Mouse (Mus musculus) cerebellum, postnatal 14 days (tissue): ENCODE results near the gene Tmprss11a.

Experiments used
- DNase-seq, 2 experiments: peaks; one replicate each; pipeline ENCODE4 v3.0.0; 2021; ENCODE audit warnings: mixed read lengths in 2 of 2

The Tmprss11a gene

DNA sequence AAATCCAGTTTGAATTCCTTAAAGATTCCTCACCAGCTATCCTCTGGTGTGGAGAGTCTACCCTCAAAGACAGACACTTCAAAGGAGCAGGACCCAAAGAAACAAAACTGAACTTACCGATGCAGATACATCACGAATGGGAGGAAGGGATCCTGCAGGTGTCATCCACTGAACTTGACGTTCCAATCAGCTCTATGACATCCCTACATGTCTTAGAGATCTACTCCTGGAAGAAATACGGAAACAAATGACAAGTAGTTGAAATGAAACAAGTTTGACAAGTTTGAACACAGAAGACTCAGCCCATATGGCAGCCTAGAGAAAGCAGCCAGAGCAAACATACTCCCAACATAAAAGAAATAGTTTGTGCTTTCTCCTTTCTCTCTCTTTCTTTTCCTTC is at the start of gene Tmprss11a:
TSS of gene Tmprss11a (minus strand) at position 101 of the 400 bp plus-strand sequence.
- DNase-seq, result no peak

DNA sequence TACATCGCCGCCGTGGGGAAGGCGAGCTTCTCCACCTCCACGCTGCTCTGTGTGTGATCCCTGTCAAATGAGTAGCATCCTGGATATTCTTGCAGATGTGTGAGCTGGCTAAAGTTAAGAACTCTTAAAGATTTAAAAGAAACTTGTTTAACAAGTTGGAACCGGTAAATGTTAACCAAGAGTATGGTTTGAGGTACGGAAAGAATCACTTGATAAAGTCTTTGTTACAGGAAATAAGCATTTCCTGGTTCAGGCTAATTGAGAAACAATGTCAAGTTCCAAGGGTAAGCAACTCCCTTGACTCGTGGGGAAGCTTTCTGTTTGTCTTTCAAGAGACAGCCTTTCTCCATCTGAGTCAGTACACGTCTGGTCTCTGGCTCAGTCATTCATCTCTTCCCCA is 49.7 kb upstream of the Tmprss11a start, which contains the start of gene Tmprss11g:
TSS of gene Tmprss11g (minus strand) at position 101 of the 400 bp plus-strand sequence.
- DNase-seq, result no peak

DNA sequence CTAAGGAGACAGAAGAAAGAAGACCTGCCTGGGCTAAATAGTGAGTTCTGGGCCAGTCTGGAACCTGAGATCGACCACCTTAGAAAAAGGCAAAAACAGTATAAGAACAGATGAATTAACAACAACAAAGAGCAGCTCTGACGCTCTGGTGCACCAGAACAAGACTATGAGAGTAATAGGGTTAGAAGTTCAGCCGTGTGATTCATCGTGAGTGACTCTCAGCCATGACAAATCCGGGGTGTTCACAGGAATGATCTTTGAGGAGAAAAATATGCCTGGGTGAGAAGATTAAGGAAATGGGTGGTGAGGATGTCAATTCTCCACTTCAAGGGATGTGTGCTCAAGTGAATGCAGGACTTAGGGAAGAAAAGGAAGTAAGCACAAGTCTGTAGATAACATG is 42.7 kb upstream of the Tmprss11a start:
- DNase-seq, result no peak

DNA sequence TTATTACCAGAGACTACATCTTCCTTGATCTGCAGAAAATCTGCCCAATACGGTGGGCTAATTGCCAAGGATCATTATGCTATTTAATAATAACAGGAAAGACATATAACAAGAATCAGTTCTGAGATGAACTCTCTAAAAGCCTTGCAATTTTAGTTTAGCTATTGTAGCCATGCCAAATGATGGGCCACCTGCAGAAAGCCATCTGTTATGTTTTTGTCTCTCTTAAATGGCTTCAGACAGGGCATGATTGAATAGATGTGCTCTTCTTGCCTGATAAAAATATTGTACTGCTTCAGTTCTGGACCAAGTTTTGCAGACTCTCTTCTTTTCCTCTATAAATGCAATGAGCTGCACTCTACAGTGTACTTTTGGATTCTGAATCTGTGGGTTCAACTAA is 24.7 kb upstream of the Tmprss11a start:
- peak; percentile 9 to 38 for DNase-seq

DNA sequence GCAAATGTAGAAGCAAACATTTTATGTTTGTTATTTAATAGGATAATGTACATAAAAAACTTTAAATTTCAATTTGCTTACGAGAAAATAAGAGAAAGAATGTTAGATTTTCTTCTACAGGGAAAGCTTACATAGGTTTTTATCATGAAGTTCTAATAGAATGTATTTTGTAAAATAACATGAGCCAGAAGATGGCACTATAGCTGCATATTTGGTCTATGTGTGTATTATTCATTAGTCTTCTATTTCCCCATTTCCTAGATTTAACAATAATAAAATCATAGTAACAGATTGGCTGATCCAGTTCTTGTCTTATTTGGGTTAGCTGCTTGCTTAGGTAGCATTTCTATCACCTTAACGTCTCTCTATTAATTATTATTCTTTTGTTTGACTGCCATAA is 13.8 kb upstream of the Tmprss11a start:
- no peak for DNase-seq

DNA sequence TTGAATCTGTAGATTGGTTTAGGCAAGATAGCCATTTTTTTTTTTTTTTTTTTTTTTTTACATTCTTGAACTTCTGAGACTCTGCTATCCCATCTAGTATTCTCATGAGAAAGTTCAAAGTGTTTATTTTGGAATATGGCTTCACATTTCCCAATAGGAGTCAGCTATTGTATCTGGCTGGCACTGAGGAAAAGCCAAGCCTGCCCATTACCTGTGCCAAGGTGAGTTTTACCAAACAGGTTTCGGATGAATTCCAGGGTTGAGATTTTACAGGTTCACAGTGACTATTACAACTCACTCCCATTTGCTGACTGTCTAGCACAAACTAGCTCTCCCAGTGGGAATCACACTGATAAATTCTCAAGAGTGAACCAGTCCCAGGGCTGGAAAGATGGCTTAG is 13.2 kb upstream of the Tmprss11a start:
- DNase-seq, result no peak

DNA sequence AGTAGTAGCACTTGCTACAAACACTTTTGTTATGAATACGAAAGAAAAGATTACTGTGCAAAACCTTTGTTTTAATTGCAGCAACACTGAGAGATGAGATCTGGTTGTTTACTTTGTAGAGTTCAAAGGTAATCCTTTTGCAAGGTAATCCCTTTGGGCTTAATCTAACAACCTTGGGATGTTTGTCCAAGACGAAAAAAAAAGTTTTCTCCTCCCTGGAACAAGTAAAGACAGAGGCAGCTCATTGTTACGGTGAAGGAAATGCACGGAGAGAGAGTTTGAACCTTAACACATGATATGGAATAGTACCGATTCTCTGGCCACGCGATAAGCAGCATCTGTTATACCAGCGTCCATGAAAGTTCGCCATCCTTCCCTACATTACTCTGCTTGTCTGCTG is 5.1 kb upstream of the Tmprss11a start:
- DNase-seq, result no peak

DNA sequence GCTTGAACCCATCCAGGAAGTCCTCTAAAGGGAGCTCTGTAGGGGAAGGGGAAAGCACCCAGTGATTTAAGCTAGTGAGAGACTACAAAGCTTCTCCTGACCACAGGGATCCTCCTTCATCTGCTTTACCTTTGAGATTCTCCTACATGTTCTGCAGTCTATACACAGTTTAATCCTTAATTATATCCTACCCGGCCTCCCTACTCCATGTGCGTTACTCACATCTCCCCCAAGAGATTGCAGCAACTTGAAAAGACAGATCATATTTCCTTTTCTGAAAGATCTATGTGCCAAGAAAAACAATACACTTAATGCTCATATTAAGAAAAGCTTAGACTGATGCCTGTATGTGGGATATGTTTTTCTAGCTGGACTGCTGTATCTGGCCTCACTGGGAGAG is 29.5 kb downstream of the Tmprss11a start:
- no peak for DNase-seq

DNA sequence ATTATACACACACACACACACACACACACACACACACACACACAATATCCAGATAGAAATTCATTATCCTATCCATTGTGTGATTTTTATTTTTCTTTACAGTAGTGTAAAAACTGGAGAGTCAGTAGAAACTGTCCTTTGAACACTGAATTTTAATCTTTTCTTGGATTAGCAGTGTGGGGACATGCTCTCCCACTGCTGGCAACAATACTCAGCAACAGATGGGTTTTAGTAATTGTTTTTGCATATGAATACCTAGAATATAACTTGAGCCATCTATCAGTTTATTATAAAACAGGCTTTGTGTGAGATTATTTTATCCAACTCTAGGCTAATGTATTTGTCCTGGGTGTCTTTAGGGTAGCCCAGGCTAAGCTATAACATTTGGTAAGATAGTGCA is 30.2 kb downstream of the Tmprss11a start:
- peak in 1 of 2 experiments; percentile 7 for DNase-seq

DNA sequence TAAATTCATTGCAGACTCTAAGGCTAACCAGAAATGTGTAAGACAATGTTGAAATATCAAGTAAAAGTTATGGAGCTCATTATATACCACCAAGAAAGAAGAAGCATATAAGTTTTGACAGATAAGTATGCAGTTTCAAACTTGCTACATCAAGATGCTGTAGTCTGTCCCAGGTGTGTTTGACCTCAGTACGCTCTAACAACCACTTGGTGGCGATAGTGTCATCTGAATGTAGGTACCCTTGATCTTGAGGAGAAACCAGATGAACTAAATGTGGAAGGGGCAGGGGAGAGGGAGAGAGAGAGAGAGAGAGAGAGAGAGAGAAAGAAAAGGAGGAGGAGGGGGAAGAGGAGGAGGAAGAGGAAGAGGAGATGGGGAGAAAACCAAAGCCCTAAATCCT is 36.1 kb downstream of the Tmprss11a start:
- peak; percentile 48 to 49 for DNase-seq

DNA sequence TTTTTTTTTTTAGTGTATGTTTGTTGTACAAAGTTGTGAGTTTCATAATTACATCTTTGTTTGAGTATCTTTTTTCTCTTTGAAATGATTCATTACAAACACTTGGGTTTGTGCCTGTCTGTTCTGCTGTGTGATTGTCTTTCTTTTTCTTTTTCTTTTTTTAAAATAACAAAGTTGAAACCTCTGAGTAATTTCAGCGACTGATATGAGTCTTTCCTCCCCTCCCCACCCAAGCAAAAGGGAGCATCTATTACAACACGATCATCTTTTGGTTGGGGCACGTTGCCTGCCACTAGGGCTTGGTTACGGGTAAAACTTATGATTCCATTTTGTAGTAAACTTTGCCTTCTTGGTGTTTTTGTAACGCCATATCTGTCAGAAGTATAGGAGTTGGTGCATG is 37.7 kb downstream of the Tmprss11a start:
- no peak for DNase-seq

DNA sequence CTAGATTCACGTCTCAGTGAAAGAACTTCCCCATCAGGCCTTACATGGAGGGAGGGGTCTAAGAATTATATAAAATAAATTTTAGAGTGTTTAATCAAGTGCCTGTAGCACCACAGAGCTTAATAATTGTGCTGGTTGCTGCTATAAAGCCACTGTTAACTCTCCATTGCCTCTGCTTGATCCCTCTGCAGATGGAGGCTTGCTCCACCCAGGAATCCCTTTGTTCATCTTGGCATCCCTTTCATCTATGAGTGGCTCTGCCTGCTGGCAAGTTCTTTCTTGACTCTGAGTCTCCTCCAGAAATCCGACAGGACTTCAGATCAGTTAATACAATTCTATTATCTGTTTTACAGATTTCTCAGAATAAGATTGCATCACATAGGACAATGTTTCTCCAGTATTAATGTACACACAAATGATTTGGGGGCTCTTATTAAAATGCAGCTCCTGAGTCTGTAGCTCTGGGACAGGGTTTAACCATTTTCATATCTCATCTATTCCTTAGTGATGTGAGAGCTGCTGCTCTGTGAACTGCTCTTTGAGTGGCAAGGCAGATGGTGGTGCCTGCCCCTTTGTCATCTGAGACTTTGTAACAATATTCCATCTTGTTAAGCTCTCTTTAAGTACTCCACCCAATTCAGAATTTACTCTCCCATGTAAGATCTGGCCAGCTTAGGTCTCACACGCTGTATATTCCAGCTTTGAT is 47.3 kb downstream of the Tmprss11a start:
- no peak for DNase-seq

DNA sequence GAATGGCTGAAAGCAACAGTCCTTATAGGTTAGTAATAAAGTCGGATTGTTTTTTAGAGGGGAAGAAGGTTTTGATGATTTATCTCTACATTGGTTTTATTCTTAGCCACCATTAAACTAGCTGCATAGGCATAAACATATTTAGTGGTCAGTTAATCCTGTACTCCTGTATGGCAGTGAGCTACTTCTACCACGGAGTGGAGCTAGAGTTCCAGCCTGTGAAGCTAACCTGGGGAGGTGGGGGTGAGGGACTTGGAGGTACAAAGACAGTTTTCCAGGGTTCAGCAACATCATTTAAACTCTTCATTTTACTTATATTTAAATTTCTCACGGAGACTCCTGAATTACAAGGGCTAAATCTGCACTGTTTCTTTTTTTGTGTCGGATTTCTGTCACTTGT is 49.3 kb downstream of the Tmprss11a start:
- peak; percentile 7 to 38 for DNase-seq

DNA sequence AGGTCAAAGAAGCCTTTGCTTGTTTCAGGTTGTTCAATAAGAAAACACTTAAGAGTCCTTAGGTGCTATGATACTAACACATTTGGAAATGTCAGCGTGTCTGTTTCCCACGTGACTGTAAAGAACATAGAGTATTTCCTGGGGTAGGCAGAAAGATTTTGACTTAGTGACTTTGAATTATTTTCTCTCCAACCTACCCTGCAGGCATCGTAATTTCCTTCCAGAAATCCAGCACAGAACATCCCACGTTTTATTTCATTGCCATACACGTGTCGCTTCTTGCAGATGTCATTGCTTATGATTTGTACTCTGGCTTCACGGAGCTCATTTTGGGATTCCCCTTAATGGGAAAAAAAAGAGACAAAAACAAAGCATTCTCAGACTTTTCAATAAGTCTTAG is 54.5 kb downstream of the Tmprss11a start:
- no peak for DNase-seq

DNA sequence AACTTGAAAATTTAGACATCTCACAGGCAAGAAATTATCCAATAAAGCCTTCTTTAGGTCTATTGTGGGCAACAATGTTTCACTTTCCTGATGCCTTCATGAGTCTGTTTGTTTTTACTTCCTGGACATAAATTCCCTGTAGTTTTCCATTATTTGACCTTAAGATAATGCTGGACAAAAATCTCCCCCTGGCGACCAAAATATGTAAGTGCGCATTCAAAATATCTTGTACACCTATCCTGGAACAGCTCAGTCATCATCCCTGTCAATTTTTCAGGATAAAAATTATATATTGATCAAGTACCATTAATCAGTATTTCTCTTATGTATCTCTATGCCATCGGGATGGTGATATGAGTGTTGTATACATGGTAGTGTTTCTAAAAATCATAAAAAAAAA is 58.0 kb downstream of the Tmprss11a start:
- DNase-seq, result peak; percentile 62 to 70

DNA sequence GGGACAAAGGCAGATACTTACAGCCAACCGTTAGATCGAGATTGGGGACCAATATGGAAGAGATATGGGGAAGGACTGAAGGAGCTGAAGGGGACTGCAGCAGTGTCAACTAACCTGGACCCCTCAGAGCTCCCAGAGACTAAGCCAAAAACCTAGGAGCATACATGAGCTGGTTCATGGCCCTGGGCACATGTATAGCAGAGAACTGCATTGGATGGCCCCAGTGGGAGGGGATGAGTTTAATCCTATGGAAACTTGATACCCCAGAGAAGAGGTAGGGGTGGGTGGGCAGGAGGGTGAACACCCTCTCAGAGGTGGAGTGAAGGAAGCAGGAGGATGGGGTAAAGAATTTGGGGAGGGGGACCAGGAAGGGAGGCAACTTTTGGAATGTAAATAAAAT is 60.8 kb downstream of the Tmprss11a start:
- no peak for DNase-seq

DNA sequence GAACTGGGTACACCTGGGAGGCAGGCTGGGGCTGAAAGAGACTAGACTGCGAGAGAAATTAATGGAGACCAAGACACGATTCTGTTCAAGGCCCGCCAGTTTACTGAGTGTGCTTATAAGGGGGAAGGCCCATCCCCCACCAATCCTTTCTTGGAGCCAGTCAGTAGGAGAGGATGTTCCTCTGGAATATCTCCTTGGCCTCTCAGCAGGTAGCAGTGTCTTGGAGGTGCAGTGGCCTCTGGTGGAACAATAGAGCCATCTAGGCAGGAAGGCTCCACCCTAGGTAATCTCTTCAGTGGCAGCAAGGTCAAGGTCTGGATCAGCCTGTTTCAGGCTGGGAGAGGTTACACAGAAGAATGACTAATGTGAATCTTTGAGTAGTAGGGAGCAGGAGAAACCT is 61.6 kb downstream of the Tmprss11a start:
- no peak for DNase-seq

DNA sequence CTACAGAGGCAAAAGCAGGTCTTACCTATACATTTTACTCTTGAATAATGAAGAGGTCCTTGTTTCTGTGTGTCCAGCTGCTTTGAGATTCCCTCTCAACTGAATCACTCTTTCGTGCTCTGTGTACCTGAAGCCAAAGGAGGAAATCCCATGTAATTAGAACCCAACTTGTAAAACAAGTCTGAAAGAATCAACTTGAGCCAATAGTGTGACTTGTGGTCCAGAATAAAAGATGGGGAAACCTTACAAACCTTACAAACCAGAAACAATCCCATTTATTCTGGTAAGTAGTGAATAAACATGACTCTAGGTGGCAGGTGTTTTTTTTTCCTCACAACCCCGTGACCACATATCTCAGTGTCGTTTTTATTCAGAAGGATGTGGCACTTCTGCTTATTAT is 95.5 kb downstream of the Tmprss11a start, which contains the start of gene Tmprss11d:
TSS of gene Tmprss11d (minus strand) at position 101 of the 400 bp plus-strand sequence.
- no peak for DNase-seq
